Mouse (Mus musculus): ENCODE measurements around the gene Obp2b.

Obp2b gene

GRCm38 (mm10) chr2:25767764-25768163 lies 31.0 kb downstream of the Obp2b start:
- ChIA-PET POLR2A (interaction anchor here in 1 of 4 experiments (0.7 kb wide), 1 partner anchor 366 kb away, joined by 3 read pairs; no protein-coding TSS in a partner anchor), CTCF (interaction anchor here in 1 of 4 experiments (0.6 kb wide), 1 partner anchor 246 kb away, joined by 3 read pairs; no protein-coding TSS in a partner anchor)

GRCm38 (mm10) chr2:25773507-25773906 lies 36.7 kb downstream of the Obp2b start:
- CTCF ChIA-PET = no interaction called here
- POLR2A ChIA-PET = no interaction called here

GRCm38 (mm10) chr2:25774640-25775039 lies 37.8 kb downstream of the Obp2b start:
- ChIA-PET CTCF (no interaction called here), POLR2A (no interaction called here)

DNA sequence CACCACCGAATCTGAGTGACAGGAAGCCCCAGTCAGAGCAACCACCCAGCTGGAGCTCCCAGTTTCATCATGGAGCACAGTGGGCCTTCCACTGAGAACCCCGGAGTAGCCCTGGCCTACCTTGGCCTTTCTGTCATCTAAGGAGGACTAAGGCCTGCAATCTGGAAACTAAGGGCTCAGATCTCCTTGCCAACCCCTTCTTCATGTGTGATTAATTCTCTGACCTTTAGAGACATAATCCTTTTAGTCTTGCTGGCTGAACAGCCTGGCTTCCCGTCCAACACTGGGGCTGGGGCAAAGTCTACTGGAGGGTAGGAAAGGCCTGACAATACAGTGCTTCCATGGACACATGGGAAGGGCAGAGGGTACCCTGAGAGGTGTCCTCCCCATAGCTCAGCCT lies 39.2 kb downstream of the Obp2b start:
- POLR2A ChIA-PET = no interaction called here
- CTCF ChIA-PET = no interaction called here

GRCm38 (mm10) chr2:25776717-25777116 lies 39.9 kb downstream of the Obp2b start, which contains the start of gene Lcn11:
Gene Lcn11, plus strand, starts transcription at chr2:25777017.
- CTCF ChIA-PET = no interaction called here
- POLR2A ChIA-PET = interaction anchor here in 1 of 4 experiments (1.4 kb wide), 1 partner anchor 12 kb away, joined by 3 read pairs; no protein-coding TSS in a partner anchor

- ChIA-PET POLR2A (interaction anchor here in 1 of 4 experiments (1.2 kb wide), 1 partner anchor 71 kb away, joined by 3 read pairs; no protein-coding TSS in a partner anchor), CTCF (no interaction called here)
Measured at GRCm38 (mm10) chr2:25779076-25779475, 42.3 kb downstream of the Obp2b start.

DNA sequence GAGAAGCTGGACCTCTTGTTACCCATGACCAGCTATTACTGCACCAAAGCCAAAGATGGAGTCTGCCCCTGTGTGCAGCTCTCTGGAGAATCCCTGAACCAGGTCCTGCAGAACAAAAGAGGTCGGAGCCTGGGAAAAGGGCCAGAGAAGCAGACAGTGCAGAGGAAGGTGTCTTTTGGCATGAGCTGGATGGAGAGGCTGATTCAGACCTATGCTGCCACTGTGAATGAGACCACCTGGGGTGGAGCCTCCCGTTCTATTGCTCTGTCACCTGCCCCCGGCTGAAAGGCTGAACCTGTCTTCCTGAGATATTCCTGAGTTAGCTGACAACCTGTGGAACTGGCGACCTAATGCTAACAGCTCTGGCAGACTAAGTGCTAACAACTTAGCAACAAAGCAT lies 44.1 kb downstream of the Obp2b start:
- CTCF ChIA-PET = interaction anchor here in 1 of 4 experiments (1.3 kb wide), 1 partner anchor 55 kb away, joined by 3 read pairs; no protein-coding TSS in a partner anchor
- POLR2A ChIA-PET = interaction anchor here in 1 of 4 experiments (0.6 kb wide), 1 partner anchor 83 kb away, joined by 5 read pairs; the partner anchor contains the start of gene Kcnt1

- POLR2A ChIA-PET = interaction anchor here in 1 of 4 experiments (0.6 kb wide), 1 partner anchor 116 kb away, joined by 3 read pairs; no protein-coding TSS in a partner anchor
- CTCF ChIA-PET = no interaction called here
Measured at GRCm38 (mm10) chr2:25781957-25782356, 45.1 kb downstream of the Obp2b start, which contains the start of gene Gm13539. Gene Gm13539, plus strand, starts transcription at chr2:25782257.

- ChIA-PET CTCF (no interaction called here), POLR2A (no interaction called here)
Measured at GRCm38 (mm10) chr2:25785573-25786322, 48.9 kb downstream of the Obp2b start.

- CTCF ChIA-PET = no interaction called here
- POLR2A ChIA-PET = interaction anchor here in 1 of 4 experiments (1.2 kb wide), 1 partner anchor 12 kb away, joined by 3 read pairs; the partner anchor contains the start of gene Lcn11
Measured at GRCm38 (mm10) chr2:25789092-25789491, 52.3 kb downstream of the Obp2b start.
